Mouse (Mus musculus) granulocyte monocyte progenitor cell, adult 5-6 weeks (primary cell): ENCODE data around the gene Pole2. TPM values are rescaled to one million over a fixed set of nuclear protein-coding genes. Genes with fewer than 3 reads are reported as not detected.

Experiments used
- total RNA-seq, 2 experiments: library from RNA; stranded (forward) in 1 of 2; stranded (reverse) in 1 of 2; fragments of 200-712, 200-1000 nt in 1 of 2; fragments of >200 nt in 1 of 2; fragmentation: Nextera tagmentation in 1 of 2; gene quantifications; 2 replicates each; pipeline ENCODE4 v1.2.3; 2014 to 2017

The Pole2 gene
- total RNA-seq, 2 experiments from 2014 or later = 51.2 to 58.8 TPM

Other genes starting within 250 kb of the Pole2 start
- gene Rps29, start 69.0 kb downstream of the Pole2 start, total RNA-seq (2014; fragmentation: Nextera tagmentation) = 3,535 and 4,742 TPM in 2 replicates
- gene Rps29, start 69.0 kb downstream of the Pole2 start, total RNA-seq (2017) = 1,829 and 1,856 TPM in 2 replicates
- 24.0 and 29.8 TPM in 2 replicates for gene Lrr1, start 59.4 kb downstream of the Pole2 start, total RNA-seq (2014; fragmentation: Nextera tagmentation)
- gene Lrr1, start 59.4 kb downstream of the Pole2 start, total RNA-seq (2017) = 12.3 and 15.8 TPM in 2 replicates
- 1,057 and 1,062 TPM in 2 replicates for gene Rpl36al, start 44.1 kb downstream of the Pole2 start, total RNA-seq (2014; fragmentation: Nextera tagmentation)
- 1,430 and 1,531 TPM in 2 replicates for gene Rpl36al, start 44.1 kb downstream of the Pole2 start, total RNA-seq (2017)
- gene Mgat2, start 44.0 kb downstream of the Pole2 start, total RNA-seq (2014; fragmentation: Nextera tagmentation) = 96.2 and 111 TPM in 2 replicates
- gene Mgat2, start 44.0 kb downstream of the Pole2 start, total RNA-seq (2017) = 153 and 186 TPM in 2 replicates
- gene Gm49383, start 31.1 kb downstream of the Pole2 start, total RNA-seq (2014; fragmentation: Nextera tagmentation) = 4.1 and 5.3 TPM in 2 replicates
- 27.0 and 31.0 TPM in 2 replicates for gene Gm49383, start 31.1 kb downstream of the Pole2 start, total RNA-seq (2017)
- gene Dnaaf2, start 29.8 kb downstream of the Pole2 start, total RNA-seq (2014; fragmentation: Nextera tagmentation) = 4.1 and 10.9 TPM in 2 replicates
- gene Dnaaf2, start 29.8 kb downstream of the Pole2 start, total RNA-seq (2017) = 2.2 and 8.1 TPM in 2 replicates
- gene Gm49384, start 23.9 kb downstream of the Pole2 start, total RNA-seq (2014; fragmentation: Nextera tagmentation) = 7.2 and 16.0 TPM in 2 replicates
- 13.7 and 38.3 TPM in 2 replicates for gene Gm49384, start 23.9 kb downstream of the Pole2 start, total RNA-seq (2017)
- gene Klhdc1, start 13.0 kb upstream of the Pole2 start, total RNA-seq (2014; fragmentation: Nextera tagmentation) = 2.5 and 2.9 TPM in 2 replicates
- gene Klhdc1, start 13.0 kb upstream of the Pole2 start, total RNA-seq (2017) = 3.5 and 3.8 TPM in 2 replicates
- 42.4 and 48.7 TPM in 2 replicates for gene Klhdc2, start 68.5 kb upstream of the Pole2 start, total RNA-seq (2014; fragmentation: Nextera tagmentation)
- 47.5 and 68.9 TPM in 2 replicates for gene Klhdc2, start 68.5 kb upstream of the Pole2 start, total RNA-seq (2017)
- gene Nemf, start 129.0 kb upstream of the Pole2 start, total RNA-seq (2014; fragmentation: Nextera tagmentation) = 51.7 and 51.9 TPM in 2 replicates
- 119 and 139 TPM in 2 replicates for gene Nemf, start 129.0 kb upstream of the Pole2 start, total RNA-seq (2017)
- gene Arf6, start 144.0 kb upstream of the Pole2 start, total RNA-seq (2014; fragmentation: Nextera tagmentation) = 84.7 and 85.7 TPM in 2 replicates
- gene Arf6, start 144.0 kb upstream of the Pole2 start, total RNA-seq (2017) = 148 and 154 TPM in 2 replicates
- not detected in 2 replicates for gene Gm9887, start 144.3 kb upstream of the Pole2 start, total RNA-seq (2014; fragmentation: Nextera tagmentation)
- gene Gm9887, start 144.3 kb upstream of the Pole2 start, total RNA-seq (2017) = not detected in 2 replicates